Mouse (Mus musculus): Measurements from ENCODE around the gene Pip5kl1.
A peak's percentile ranks its signal among the peaks of the same experiment; 100 is the strongest.

Pip5kl1 gene

GRCm38 (mm10) chr2:32574497-32574896 lies at the start of gene Pip5kl1:
Pip5kl1 (plus strand) TSS chr2:32574797.
- no peak for DNase-seq

- DNase-seq = no peak
Observed at GRCm38 (mm10) chr2:32525816-32526215, 48.8 kb upstream of the Pip5kl1 start.

GRCm38 (mm10) chr2:32527468-32527966 lies 47.1 kb upstream of the Pip5kl1 start:
- DNase-seq = no peak

DNA sequence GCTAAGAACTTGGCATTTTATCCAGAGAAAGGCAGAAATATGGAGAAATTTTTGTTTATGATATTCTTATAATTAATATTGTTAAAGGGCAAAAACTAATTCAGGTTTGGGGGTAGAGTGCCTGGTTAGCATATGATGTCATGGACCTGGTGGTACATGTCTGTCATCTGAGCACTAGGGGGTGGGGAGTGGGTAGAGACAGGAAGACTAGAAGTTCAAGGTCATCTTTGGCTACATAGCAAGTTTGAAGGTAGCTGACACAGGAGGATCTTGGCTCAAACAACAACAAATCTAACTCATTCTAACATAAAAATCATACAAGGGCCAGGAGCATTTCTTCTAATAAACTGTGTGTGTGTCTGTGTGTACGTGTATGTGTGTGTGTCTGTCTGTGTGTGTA lies 46.3 kb upstream of the Pip5kl1 start:
- DNase-seq = no peak

GRCm38 (mm10) chr2:32530479-32530878 lies 44.1 kb upstream of the Pip5kl1 start:
- DNase-seq = no peak

- DNase-seq = peak; percentile 22
Observed at GRCm38 (mm10) chr2:32533163-32533562, 41.4 kb upstream of the Pip5kl1 start.

DNA sequence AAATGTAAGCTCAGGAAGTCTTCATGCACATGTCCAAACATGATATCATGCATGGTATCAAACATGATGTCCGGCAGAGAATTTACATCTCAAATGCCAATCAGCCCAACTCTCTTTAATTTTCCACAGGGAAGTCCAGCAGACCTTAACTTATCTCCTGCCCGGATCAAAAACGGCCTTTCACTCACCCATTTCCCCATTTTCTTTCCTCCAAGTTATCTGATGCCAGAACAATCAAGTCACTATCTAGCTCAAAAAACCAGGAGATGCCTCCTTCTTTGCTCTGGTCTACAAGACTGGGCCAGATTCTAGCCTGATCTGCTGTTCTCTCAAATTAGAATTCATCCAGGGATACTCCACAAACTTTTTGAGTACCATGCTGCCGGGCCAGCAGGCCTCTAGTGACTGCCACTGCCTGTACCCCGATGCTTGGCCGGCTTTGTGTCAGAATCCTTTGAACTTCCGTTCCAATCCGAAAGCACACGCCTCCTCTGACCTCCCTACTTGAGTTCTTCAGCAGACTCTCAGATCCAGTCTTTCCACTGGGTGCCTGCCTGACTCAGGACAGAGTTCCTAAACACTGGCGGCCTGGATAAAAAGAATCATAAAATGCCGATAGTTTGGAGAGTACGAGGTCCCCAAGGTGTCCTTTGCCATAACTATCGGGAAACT lies 40.4 kb upstream of the Pip5kl1 start:
- no peak for DNase-seq

- DNase-seq = peak; percentile 99
Observed at GRCm38 (mm10) chr2:32534733-32535471, 39.7 kb upstream of the Pip5kl1 start, which contains the start of gene Fam102a. Fam102a (plus strand) TSS chr2:32535332.

DNA sequence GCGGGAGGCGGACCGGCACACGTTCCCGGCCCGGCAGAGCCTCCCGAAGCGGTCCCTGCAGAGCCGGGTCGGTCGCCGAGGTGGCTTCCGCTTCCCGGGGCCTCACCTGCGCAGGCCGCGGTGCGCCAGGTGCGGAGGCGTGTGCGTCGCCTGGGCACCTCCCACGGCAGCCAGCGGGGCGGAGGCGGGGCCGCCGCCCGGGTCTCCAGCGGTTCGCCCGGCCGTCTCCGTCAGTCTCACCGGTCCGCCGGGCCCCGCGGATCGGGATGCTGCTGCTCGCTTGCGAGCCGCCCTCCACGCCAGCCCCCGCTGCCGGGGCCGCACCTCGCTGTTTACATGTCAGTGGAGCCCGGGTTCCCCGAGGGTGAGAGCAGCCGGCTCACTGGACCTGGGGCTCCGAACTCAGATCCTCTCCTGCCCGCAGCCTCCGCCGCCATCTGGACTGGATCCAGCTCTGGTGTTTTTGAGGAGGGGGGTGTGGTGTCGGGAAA lies 39.1 kb upstream of the Pip5kl1 start:
- peak; percentile 74 for DNase-seq

DNA sequence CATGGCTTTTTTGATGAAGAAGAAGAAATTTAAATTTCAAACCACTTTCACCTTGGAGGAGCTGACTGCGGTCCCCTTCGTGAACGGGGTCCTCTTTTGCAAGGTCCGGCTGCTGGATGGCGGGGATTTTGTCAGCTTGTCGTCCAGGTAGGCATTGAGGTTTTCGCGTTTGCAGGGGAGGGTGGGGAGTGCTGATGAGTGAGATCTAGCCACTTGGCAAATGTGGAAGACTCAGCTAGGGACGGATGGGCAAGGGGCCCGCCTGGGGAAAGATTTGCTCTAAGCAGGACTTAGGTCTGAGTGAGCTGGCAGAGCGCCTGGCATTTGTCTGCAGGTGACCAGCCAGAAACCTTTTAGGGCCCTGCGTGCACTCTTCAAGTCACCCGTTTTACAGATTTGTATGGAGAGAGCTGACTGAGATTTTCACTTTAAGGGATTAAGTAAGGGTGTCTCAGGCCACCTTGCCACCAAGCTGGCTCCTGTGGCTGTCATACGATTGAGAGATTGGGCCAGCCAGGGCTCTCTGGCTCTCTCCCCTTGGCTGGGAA lies 38.4 kb upstream of the Pip5kl1 start:
- no peak for DNase-seq

DNA sequence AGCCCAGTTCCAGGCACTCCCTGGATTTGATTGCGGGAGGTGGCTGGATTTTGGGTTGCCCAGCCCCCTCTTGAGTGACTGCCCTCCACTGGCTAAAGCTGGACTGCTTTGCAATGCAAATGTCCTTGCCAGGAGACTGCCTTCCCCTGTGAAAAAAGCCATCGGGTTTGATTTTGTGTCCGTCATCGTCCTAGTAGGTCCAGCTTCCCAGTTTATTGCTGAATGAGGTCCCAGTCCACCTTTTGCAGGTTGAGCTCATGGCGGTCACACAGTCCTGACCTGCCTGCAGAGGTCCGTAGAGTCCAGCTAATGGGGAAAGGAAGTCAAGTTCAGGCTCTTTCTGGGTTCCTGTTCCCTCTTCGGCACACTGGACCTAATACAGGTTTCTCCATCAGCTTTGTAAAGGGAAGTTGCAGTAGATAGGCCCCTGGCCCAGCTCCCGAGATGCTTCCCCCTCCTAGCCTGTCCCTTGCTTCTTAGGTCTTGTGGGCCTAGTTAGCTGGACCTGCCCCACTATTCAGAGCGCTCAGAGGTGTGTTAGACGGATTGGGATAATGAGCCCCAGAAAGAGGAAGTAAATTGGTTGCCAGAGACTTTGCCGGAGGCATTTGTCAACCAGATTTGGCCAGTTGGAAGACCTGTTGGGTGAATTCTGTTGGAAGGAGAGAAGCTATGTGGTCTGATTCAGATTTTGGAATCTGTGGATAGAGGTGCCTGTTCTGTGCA lies 37.8 kb upstream of the Pip5kl1 start:
- peak; percentile 79 for DNase-seq

GRCm38 (mm10) chr2:32537360-32537905 lies 37.2 kb upstream of the Pip5kl1 start:
- DNase-seq = peak; percentile 56

- DNase-seq = peak; percentile 51
Observed at GRCm38 (mm10) chr2:32537941-32538340, 36.7 kb upstream of the Pip5kl1 start.

- DNase-seq = no peak
Observed at GRCm38 (mm10) chr2:32538461-32538860, 36.1 kb upstream of the Pip5kl1 start.

DNA sequence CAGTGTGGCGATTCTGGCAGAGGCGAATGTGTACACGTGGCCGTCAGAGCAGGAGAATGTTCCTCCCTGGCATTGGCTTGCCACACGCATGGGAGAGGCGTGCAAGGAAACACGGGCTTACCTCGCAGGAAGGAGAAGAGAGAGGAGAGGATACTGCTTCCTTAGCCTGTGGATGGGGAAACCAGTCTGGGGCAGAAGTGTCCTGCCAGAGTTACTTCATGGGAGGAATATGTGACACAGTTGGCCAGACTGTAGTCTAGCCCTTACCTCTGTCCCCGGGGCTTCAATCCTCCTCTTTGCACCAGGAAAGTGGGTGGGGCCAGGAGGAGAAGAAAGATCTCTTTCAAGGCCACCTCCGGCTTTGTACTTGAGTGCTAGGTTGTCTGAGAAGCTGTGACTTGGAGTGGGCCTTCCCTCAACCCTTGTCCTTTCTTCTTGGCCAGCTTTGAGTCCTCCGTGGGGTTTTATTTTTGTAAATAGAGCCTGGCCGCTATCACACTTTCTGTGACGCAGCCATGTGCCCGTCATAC lies 35.1 kb upstream of the Pip5kl1 start:
- no peak for DNase-seq

GRCm38 (mm10) chr2:32541333-32541908 lies 33.2 kb upstream of the Pip5kl1 start:
- DNase-seq = peak; percentile 86

DNA sequence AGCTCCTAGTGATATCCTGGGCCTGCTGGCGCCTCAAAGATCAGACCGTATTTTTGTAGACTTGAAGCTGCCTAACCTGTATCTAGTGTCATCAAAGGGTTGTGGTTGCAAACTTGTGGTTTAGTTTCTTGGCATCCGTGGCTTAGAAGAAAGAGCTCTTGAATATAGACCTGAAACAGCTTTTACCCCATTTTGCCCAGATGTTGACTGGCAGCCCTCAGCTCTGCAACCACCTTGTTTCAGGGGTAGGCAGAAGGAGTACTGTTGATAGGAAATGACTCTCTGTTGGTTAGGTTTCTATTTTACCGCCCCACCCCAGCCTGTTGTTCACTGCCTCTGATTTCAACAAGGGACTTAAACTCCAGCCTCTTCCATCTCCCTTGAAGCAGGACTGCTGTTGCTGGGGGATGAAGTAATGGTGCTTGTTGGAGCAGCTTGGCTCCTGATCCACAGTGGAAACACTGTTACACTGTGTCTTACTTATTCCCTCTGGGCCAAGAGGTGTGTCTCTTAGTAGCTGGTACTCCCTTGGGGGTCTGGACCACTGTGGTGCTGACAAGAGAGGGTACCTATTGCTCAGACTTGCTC lies 32.5 kb upstream of the Pip5kl1 start:
- DNase-seq = no peak

GRCm38 (mm10) chr2:32543031-32543449 lies 31.6 kb upstream of the Pip5kl1 start:
- DNase-seq = peak; percentile 73

DNA sequence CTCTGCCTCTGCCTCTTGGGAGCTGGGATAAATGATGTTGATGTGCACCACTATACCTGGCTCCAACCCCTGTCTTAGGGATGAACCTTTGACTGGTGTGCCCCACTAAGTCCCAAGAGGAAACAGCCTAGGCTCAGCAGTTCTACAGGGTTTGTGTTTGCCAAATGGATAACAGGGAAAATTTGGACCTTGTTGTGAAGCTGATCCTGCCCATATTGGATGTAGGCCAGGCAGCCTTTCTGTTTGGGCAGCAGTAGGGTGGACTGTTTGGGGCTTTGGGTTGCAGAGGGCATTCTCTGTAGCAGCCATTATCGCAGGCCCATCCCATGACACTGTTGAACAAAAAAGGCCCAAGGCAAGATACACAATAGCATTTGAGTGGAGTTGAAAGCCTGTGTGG lies 27.6 kb upstream of the Pip5kl1 start:
- no peak for DNase-seq

DNA sequence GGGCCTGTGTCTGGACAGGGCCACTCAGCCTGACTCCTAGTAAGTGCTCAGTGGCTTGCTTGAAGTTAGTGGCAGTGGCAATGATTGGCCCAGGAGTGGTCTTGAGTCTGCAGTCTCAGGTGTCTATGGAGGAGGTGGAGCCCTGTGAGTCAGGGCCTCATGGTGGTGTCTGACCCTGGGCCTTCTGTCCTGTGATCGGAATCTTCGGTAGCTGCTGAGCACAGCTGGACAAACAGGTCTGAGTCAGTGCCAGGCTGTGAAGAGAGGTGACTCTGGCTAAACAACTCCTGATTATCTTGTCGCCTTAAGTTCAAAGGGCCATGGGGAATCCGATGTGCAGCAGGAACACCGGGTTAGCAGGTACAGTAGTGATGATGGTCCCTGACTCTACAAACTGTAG lies 27.2 kb upstream of the Pip5kl1 start:
- DNase-seq = no peak

GRCm38 (mm10) chr2:32547964-32548739 lies 26.4 kb upstream of the Pip5kl1 start:
- no peak for DNase-seq
